Mouse (Mus musculus): Measurements from ENCODE around the gene Adgrv1.

The Adgrv1 gene

DNA sequence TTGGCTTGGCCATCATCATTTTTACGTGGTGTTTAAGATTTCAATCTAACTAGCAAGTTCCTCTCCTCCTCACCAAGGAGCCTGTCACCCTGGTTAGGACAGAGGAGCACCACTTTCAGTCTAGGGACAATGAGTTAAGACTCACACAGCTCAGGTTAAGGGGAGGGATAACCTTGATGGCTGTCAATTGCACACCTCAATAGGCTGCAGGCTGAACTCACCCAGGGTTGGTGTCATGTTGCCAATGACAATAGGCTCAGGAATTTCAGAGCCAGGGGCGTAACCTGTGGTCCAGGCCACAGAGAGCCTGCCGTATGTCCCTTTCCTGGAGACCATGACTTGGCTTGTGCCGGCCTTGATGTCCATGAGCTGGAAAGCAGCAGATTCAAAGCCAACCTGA, 209.0 kb downstream of the Adgrv1 start:
- peak; percentile 49 for DNase-seq (ENCODE audit: low read depth, low spot score)

DNA sequence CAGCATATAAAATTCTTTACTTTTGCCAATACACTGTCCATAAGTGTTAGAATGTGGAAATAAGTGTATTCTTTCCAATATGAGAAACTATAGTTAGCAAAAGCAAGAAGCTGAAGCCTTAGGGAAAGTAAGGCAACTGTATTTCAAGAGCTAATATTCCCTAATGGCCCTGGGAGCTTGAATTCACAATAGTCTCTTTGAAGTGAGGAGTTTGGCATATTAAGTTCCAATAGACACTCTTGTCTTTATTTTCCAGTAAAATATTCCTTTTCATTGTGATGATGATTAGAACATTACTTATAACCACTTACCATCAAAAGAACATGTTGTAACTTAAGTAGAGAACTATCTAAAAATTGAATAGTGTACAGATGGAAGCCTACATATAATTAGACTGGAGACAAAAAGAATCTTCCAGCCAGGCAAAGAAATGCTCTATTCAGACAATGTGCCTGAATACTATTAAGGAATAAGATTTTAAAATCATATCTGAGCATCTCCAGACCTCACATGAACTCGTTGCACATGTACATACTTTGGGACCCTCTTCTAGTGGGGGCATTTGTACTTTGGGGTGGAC, 225.0 kb downstream of the Adgrv1 start:
- DNase-seq (ENCODE audit: low read depth, low spot score), result no peak

DNA sequence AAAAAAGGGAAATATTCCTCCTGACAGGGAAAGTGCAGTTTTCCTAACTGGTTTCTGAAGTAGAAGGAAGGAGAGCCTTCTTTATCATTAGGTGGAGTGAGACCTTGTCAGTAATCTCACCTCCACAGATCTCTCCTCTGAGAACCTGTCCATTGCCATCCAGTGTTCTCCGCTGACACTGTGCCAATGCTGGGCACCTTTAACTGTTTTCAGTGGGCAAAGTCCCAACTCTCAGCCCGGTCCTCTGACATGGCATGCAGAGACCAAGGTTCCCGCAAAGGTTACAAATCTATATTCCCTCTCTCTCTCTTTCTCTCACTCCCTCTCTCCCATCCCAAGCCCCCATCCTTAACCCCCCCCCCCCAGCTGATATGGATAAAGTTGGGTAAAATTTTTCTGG, 230.1 kb downstream of the Adgrv1 start:
- no peak for DNase-seq (ENCODE audit: low read depth, low spot score)

- DNase-seq (ENCODE audit: low read depth, low spot score), result no peak
Measured at GRCm38 (mm10) chr13:81402191-81402590, 230.8 kb downstream of the Adgrv1 start.

GRCm38 (mm10) chr13:81401742-81402141, 231.2 kb downstream of the Adgrv1 start:
- no peak for DNase-seq (ENCODE audit: low read depth, low spot score)

DNA sequence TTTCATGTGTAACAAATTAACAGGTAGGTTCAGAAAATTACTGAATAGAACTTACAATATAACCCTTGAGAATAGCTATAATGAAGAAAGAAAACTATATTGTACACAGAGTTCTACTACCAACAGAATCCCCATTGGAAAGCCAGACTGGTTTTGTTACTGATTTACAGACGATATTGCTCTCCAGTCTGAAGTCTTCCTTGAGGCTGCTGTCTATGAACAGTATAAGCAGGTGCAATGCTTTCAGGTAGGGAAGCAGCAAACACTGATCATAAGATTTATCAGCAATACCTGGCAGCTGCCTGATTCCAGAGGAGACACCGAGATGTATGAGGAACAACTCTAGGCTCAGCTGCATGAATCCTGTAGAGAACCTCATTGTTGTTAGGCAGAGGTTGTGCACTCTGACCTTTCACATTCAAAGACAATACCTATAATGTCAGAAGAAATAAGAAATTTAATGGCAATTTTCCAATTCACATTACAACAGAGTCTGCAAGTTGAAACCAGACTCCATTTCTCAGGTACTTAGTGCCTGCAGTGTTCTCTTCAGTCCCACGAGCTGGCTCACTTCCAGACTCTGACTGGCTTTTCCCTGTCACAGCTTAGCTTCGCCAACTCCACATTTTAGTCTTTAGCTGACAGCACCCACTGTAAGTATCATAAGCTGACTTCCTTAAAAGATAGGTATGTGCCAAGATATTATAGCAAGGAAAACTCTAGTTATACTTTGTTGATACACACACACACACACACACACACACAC, 247.2 kb downstream of the Adgrv1 start:
- DNase-seq (ENCODE audit: low read depth, low spot score), result no peak

- DNase-seq (ENCODE audit: low read depth, low spot score), result no peak
Measured at GRCm38 (mm10) chr13:81381835-81382234, 251.1 kb downstream of the Adgrv1 start.

GRCm38 (mm10) chr13:81370801-81371456, 262.0 kb downstream of the Adgrv1 start:
- no peak for DNase-seq (ENCODE audit: low read depth, low spot score)

- no peak for DNase-seq (ENCODE audit: low read depth, low spot score)
Measured at GRCm38 (mm10) chr13:81370196-81370595, 262.8 kb downstream of the Adgrv1 start.

DNA sequence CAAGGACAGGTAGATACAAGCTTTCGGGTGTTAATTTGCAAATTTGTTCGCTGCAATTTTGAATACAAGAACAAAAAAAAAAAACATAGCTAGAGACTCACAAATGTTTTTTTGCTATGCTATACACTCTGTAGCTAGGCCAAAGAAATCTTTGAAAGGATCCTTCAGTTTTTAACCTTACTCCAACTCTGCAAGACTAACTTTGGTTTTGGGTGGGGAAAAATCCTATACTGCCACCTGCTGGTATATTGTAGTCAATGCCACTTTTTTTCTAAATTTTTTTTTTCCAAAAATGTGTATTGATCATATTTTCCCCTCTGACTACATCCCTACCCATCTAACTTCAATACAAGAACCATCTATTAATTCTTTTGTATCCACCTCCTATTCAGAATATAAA, 263.4 kb downstream of the Adgrv1 start:
- no peak for DNase-seq (ENCODE audit: low read depth, low spot score)

- no peak for DNase-seq (ENCODE audit: low read depth, low spot score)
Measured at GRCm38 (mm10) chr13:81368987-81369386, 264.0 kb downstream of the Adgrv1 start.

- no peak for DNase-seq (ENCODE audit: low read depth, low spot score)
Measured at GRCm38 (mm10) chr13:81367681-81368376, 265.1 kb downstream of the Adgrv1 start.

- no peak for DNase-seq (ENCODE audit: low read depth, low spot score)
Measured at GRCm38 (mm10) chr13:81360338-81360737, 272.6 kb downstream of the Adgrv1 start.

DNA sequence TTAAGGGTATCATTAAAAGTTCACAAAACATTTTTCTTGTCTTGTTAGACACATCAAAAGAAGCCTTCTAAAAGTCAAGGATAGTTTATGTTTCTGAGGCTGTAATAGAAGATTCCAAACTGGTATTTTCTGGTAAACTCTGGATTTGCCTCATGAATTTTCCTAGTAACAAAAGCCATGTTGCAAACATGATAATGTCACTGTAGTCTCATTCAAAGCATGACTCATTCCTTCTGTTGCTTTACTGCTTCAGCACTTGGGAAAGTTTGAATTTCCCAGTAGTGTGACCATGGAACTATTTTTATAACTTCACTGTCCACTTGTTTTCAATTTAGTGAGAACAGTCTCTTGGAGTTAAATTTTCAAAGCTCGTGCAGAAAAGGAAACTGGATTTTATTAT, 274.2 kb downstream of the Adgrv1 start:
- no peak for DNase-seq (ENCODE audit: low read depth, low spot score)

DNA sequence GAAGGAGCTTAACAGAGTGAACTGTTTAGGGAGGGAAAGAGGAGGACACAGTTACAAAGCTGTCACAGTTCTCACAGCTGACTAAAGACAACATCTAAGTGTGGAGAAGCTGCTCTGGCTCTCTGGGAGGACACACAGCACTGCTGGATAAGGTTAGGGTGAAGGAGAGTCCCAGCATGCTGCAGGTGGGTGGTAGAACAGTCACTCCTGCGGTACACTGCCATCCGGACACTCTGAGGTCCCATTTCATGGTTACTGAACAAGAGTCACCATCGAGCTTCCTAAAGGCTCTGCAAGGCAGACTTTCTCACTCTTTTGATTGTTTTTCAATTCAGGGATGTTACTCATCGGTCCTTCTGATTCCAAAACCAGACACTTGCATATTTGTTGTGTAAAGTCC, 274.6 kb downstream of the Adgrv1 start:
- DNase-seq (ENCODE audit: low read depth, low spot score), result no peak

- DNase-seq (ENCODE audit: low read depth, low spot score), result no peak
Measured at GRCm38 (mm10) chr13:81357215-81357614, 275.7 kb downstream of the Adgrv1 start.

DNA sequence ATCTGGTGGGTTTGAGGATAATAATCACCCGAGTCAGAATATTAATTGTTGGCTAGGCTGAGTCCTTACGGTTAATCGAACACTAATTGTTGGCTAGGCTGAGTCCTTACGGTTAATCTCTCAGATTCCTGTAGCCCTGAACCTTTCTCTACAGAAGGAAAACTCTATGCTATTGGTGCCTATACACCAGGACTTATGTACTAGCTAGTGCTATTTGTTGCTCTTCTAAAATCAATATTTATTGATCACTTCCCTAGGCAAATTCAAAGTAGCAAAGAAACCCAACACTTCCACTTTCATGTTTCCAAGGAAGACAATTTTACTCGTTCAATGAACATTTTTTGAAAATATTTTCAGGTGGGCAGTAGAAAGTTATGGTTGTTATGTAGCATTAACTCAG, 278.4 kb downstream of the Adgrv1 start:
- no peak for DNase-seq (ENCODE audit: low read depth, low spot score)

- DNase-seq (ENCODE audit: low read depth, low spot score), result no peak
Measured at GRCm38 (mm10) chr13:81352296-81352695, 280.7 kb downstream of the Adgrv1 start.

DNA sequence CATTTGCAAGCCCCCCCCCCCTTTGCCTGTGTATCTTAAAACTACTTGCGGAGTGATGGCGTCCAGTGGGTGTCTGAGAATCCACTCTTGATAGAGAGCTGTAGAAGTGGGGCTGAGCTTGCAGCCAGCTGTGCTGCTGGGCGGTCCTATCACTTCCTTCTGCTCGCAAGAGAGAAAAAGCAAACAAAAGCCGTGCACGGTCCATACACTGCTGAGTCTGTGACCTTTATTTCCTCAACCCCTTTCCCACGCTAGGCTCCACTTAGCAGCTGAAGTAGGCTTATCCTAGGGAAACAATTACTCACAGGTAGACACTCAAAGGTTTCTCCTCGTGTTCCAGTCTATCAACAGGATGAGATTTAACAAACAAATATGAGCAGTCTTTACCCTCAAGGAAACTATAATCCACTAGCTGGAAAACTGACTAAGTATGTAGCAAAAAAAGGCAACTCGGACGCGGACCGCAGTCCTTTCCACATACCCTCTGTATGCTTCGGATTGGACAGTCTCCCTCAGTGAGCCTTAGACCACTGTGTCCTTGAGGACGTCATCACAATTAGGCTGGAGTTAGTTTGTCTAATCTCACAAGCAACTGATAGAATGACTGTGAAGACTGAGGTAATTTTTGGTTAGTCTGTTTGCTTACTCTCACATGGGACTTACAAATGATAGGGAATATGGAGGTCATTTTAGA, 281.3 kb downstream of the Adgrv1 start:
- DNase-seq (ENCODE audit: low read depth, low spot score), result no peak

GRCm38 (mm10) chr13:81347261-81347980, 285.5 kb downstream of the Adgrv1 start:
- peak; percentile 33 for DNase-seq (ENCODE audit: low read depth, low spot score)

GRCm38 (mm10) chr13:81342987-81343596, 289.9 kb downstream of the Adgrv1 start:
- DNase-seq (ENCODE audit: low read depth, low spot score), result no peak

Measured in WW6 (cell line).